Mouse (Mus musculus): ENCODE measurements around the gene Rnf220. TPM values are rescaled to one million over a fixed set of nuclear protein-coding genes. Genes with fewer than 3 reads are reported as not detected.

The Rnf220 gene
- total and polyA plus RNA-seq, 3 experiments, result 64.4 to 117 (median 86.8) TPM

GRCm38 (mm10) chr4:117317701-117318190 lies 179.1 kb downstream of the Rnf220 start:
- Histone ChIP-seq H3K4me3 (replicated peaks in 1 of 3; ENCODE audit: low read depth in 2 of 3, low read length in 2 of 3, poor library complexity in 1 of 3) (no peak overlapping the region), H3K27ac (ENCODE audit: insufficient read depth, low read depth) (no peak overlapping the region), H3K4me1 (ENCODE audit: control insufficient read depth in 1 of 2, insufficient read depth in 2 of 2) (peaks cover 3 to 39% of the 10 kb centered on the region in 2 experiments), H3K9me3 (replicated peaks; ENCODE audit: low read length) (no peaks in the 10 kb centered on the region), H3K27me3 (replicated peaks) (no peaks in the 10 kb centered on the region), H3K79me2 (replicated peaks; ENCODE audit: control insufficient read depth, extremely low read depth, insufficient read depth, poor library complexity, severe bottlenecking) (no peaks in the 10 kb centered on the region), H3K4me2 (ENCODE audit: insufficient read depth, low read depth, poor library complexity, severe bottlenecking) (no peak overlapping the region), H3K36me3 (replicated peaks in 1 of 2; ENCODE audit: control insufficient read depth in 1 of 2, insufficient read depth in 1 of 2, low read length in 1 of 2) (no peaks in the 10 kb centered on the region), H3K9ac (ENCODE audit: insufficient read depth, low read depth) (no peak overlapping the region)
- DNase-seq (ENCODE audit: extremely low read depth), result no peak
- TF ChIP-seq CHD1 (IDR thresholded peaks at IDR 0.05; ENCODE audit: low read depth, low read length), result no peak
- no peak for TF ChIP-seq KAT2A (IDR thresholded peaks at IDR 0.05; ENCODE audit: insufficient replicate concordance, low read length)
- no peak for TF ChIP-seq HCFC1 (IDR thresholded peaks at IDR 0.05; ENCODE audit: low read depth, low read length)
- no peak for TF ChIP-seq TBP (conservative IDR thresholded peaks at IDR 0.05; ENCODE audit: low read depth, low read length)
- no peak for TF ChIP-seq POLR2A (IDR thresholded peaks at IDR 0.05; ENCODE audit: low read depth, low read length)
- no peak for TF ChIP-seq JUND (conservative IDR thresholded peaks at IDR 0.05; ENCODE audit: low read depth, low read length)
- TF ChIP-seq SMC3 (IDR thresholded peaks at IDR 0.05; ENCODE audit: low read depth, low read length), result no peak
- TF ChIP-seq MXI1 (IDR thresholded peaks at IDR 0.05; ENCODE audit: low read depth, low read length), result no peak
- TF ChIP-seq MAZ (IDR thresholded peaks at IDR 0.05; ENCODE audit: low read depth, low read length), result no peak
- TF ChIP-seq ZC3H11A (IDR thresholded peaks at IDR 0.05; ENCODE audit: low read depth, low read length), result no peak
- in situ Hi-C loops (cut with MboI; ENCODE audit: low pct_ligation_motif_present, low pct_unique_long_range_greater_than_20kb, low sequenced_read_pairs), result no loop called here
- dilution Hi-C loops (cut with MboI; ENCODE audit: extremely low pct_ligation_motif_present, extremely low pct_unique_long_range_greater_than_20kb, low sequenced_read_pairs), result no loop called here

- dilution Hi-C loops (cut with MboI; ENCODE audit: extremely low pct_ligation_motif_present, extremely low pct_unique_long_range_greater_than_20kb, low sequenced_read_pairs) (no loop called here), in situ Hi-C loops (cut with MboI; ENCODE audit: low pct_ligation_motif_present, low pct_unique_long_range_greater_than_20kb, low sequenced_read_pairs) (no loop called here)
- no peaks in the 10 kb centered on the region for H3K79me2 ChIP-seq (replicated peaks; ENCODE audit: control insufficient read depth, extremely low read depth, insufficient read depth, poor library complexity, severe bottlenecking)
- H3K4me2 ChIP-seq (ENCODE audit: insufficient read depth, low read depth, poor library complexity, severe bottlenecking), result no peak overlapping the region
- no peak overlapping the region for H3K27ac ChIP-seq (ENCODE audit: insufficient read depth, low read depth)
- no peaks in the 10 kb centered on the region for H3K27me3 ChIP-seq (replicated peaks)
- no peak overlapping the region for H3K9ac ChIP-seq (ENCODE audit: insufficient read depth, low read depth)
- no peak overlapping the region for H3K4me3 ChIP-seq (replicated peaks in 1 of 3; ENCODE audit: low read depth in 2 of 3, low read length in 2 of 3, poor library complexity in 1 of 3)
- no peak for DNase-seq (ENCODE audit: extremely low read depth)
- no peaks in the 10 kb centered on the region for H3K9me3 ChIP-seq (replicated peaks; ENCODE audit: low read length)
- TF ChIP-seq BHLHE40 (IDR thresholded peaks at IDR 0.05; ENCODE audit: low read depth, low read length), result no peak
- no peaks in the 10 kb centered on the region for H3K36me3 ChIP-seq (replicated peaks in 1 of 2; ENCODE audit: control insufficient read depth in 1 of 2, insufficient read depth in 1 of 2, low read length in 1 of 2)
- H3K4me1 ChIP-seq (ENCODE audit: control insufficient read depth in 1 of 2, insufficient read depth in 2 of 2), result peaks cover 3 to 34% of the 10 kb centered on the region in 2 experiments
These were observed 180.1 kb downstream of the Rnf220 start for GRCm38 (mm10) chr4:117316800-117317199.

- in situ Hi-C loops (cut with MboI; ENCODE audit: low pct_ligation_motif_present, low pct_unique_long_range_greater_than_20kb, low sequenced_read_pairs) (no loop called here), dilution Hi-C loops (cut with MboI; ENCODE audit: extremely low pct_ligation_motif_present, extremely low pct_unique_long_range_greater_than_20kb, low sequenced_read_pairs) (no loop called here)
- H3K4me3 ChIP-seq (replicated peaks in 1 of 3; ENCODE audit: low read depth in 2 of 3, low read length in 2 of 3, poor library complexity in 1 of 3), result no peak overlapping the region
- H3K9me3 ChIP-seq (replicated peaks; ENCODE audit: low read length), result no peaks in the 10 kb centered on the region
- TF ChIP-seq POLR2AphosphoS2 (IDR thresholded peaks at IDR 0.05; ENCODE audit: low read depth, low read length) (no peak), MAX (IDR thresholded peaks at IDR 0.05; ENCODE audit: low read length) (no peak), BHLHE40 (IDR thresholded peaks at IDR 0.05; ENCODE audit: low read depth, low read length) (no peak), MXI1 (IDR thresholded peaks at IDR 0.05; ENCODE audit: low read depth, low read length) (no peak), NELFE (IDR thresholded peaks at IDR 0.05; ENCODE audit: low read depth, low read length) (no peak), JUN (IDR thresholded peaks at IDR 0.05; ENCODE audit: insufficient read depth, low read depth, low read length) (no peak), ZC3H11A (IDR thresholded peaks at IDR 0.05; ENCODE audit: low read depth, low read length) (no peak), E2F4 (IDR thresholded peaks at IDR 0.05; ENCODE audit: insufficient replicate concordance, low read depth, low read length) (no peak), GABPA (IDR thresholded peaks at IDR 0.05; ENCODE audit: insufficient replicate concordance, low read depth, low read length) (no peak), IRF4 (IDR thresholded peaks at IDR 0.05; ENCODE audit: low read depth, low read length) (no peak), MYC (IDR thresholded peaks at IDR 0.05; ENCODE audit: low read depth, low read length) (no peak), KAT2A (IDR thresholded peaks at IDR 0.05; ENCODE audit: insufficient replicate concordance, low read length) (no peak), CHD1 (IDR thresholded peaks at IDR 0.05; ENCODE audit: low read depth, low read length) (no peak), TBP (conservative IDR thresholded peaks at IDR 0.05; ENCODE audit: low read depth, low read length) (no peak), NRF1 (IDR thresholded peaks at IDR 0.05; ENCODE audit: low read depth, low read length) (no peak), TCF12 (IDR thresholded peaks at IDR 0.05; ENCODE audit: low read depth, low read length) (no peak), EP300 (IDR thresholded peaks at IDR 0.05; ENCODE audit: low read length) (no peak), POLR2A (IDR thresholded peaks at IDR 0.05; ENCODE audit: low read depth, low read length) (no peak), RCOR1 (conservative IDR thresholded peaks at IDR 0.05; ENCODE audit: low read depth, low read length) (no peak)
- DNase-seq (ENCODE audit: extremely low read depth), result no peak
- H3K27ac ChIP-seq (ENCODE audit: insufficient read depth, low read depth), result no peak overlapping the region
- no peak overlapping the region for H3K9ac ChIP-seq (ENCODE audit: insufficient read depth, low read depth)
- peaks cover 3 to 36% of the 10 kb centered on the region in 2 experiments for H3K4me1 ChIP-seq (ENCODE audit: control insufficient read depth in 1 of 2, insufficient read depth in 2 of 2)
- no peaks in the 10 kb centered on the region for H3K36me3 ChIP-seq (replicated peaks in 1 of 2; ENCODE audit: control insufficient read depth in 1 of 2, insufficient read depth in 1 of 2, low read length in 1 of 2)
- H3K79me2 ChIP-seq (replicated peaks; ENCODE audit: control insufficient read depth, extremely low read depth, insufficient read depth, poor library complexity, severe bottlenecking), result no peaks in the 10 kb centered on the region
- H3K27me3 ChIP-seq (replicated peaks), result no peaks in the 10 kb centered on the region
- H3K4me2 ChIP-seq (ENCODE audit: insufficient read depth, low read depth, poor library complexity, severe bottlenecking), result no peak overlapping the region
These were observed 181.9 kb downstream of the Rnf220 start for GRCm38 (mm10) chr4:117314849-117315500.

Measured in CH12.LX (cell line).